Mouse (Mus musculus) myocyte (in vitro differentiated cells): ENCODE measurements around the gene Dhx30.

ENCODE experiments used
- CEBPB ChIP-seq: IDR thresholded peaks from 2 replicates; pipeline ENCODE4 v1.6.1; 2011; ENCODE audit warnings: mild to moderate bottlenecking, moderate library complexity; ENCODE audit not compliant: poor library complexity, insufficient read depth, severe bottlenecking
- E2F4 ChIP-seq: IDR thresholded peaks from one replicate; pipeline ENCODE4 v1.6.1; 2011; ENCODE audit warnings: mild to moderate bottlenecking, control low read depth, moderate library complexity; ENCODE audit not compliant: insufficient read depth
- MAX ChIP-seq: IDR thresholded peaks from one replicate; pipeline ENCODE4 v1.6.1; 2011; ENCODE audit warnings: low read depth, mild to moderate bottlenecking, control low read depth
- MYOD1 ChIP-seq, 3 experiments: IDR thresholded peaks; one replicate each; pipeline ENCODE4 v1.6.1; 2011; ENCODE audit warnings: control low read depth in 2 of 3, low read depth in 2 of 3, mild to moderate bottlenecking in 2 of 3, moderate library complexity in 1 of 3; ENCODE audit not compliant: insufficient read length in 2 of 3, control insufficient read depth in 1 of 3
- MYOG ChIP-seq, 3 experiments: IDR thresholded peaks; one replicate each; pipeline ENCODE4 v1.6.1; 2011; ENCODE audit warnings: control low read depth in 2 of 3, low read depth in 2 of 3, mild to moderate bottlenecking in 2 of 3; ENCODE audit not compliant: insufficient read length in 2 of 3, control insufficient read depth in 1 of 3, insufficient read depth in 1 of 3
- POLR2A ChIP-seq: IDR thresholded peaks from one replicate; pipeline ENCODE4 v1.6.1; 2011; ENCODE audit warnings: low read depth, mild to moderate bottlenecking, control low read depth, moderate library complexity; ENCODE audit not compliant: insufficient read length
- POLR2AphosphoS2 ChIP-seq: IDR thresholded peaks from one replicate; pipeline ENCODE4 v1.6.1; 2011; ENCODE audit warnings: low read depth, control low read depth; ENCODE audit not compliant: insufficient read length
- REST ChIP-seq: IDR thresholded peaks from one replicate; pipeline ENCODE4 v1.6.1; 2011; ENCODE audit warnings: mild to moderate bottlenecking, control low read depth, moderate library complexity; ENCODE audit not compliant: insufficient read depth, insufficient read length
- SRF ChIP-seq: IDR thresholded peaks from one replicate; pipeline ENCODE4 v1.6.1; 2011; ENCODE audit warnings: low read depth; ENCODE audit not compliant: control insufficient read depth, insufficient read length
- TCF12 ChIP-seq: IDR thresholded peaks from one replicate; pipeline ENCODE4 v1.6.1; 2011; ENCODE audit warnings: mild to moderate bottlenecking, control low read depth; ENCODE audit not compliant: poor library complexity, insufficient read depth, severe bottlenecking
- TCF3 ChIP-seq: IDR thresholded peaks from one replicate; pipeline ENCODE4 v1.6.1; 2011; ENCODE audit warnings: low read depth, control low read depth; ENCODE audit not compliant: insufficient read length
- USF1 ChIP-seq: IDR thresholded peaks from one replicate; pipeline ENCODE4 v1.6.1; 2011; ENCODE audit warnings: low read depth, mild to moderate bottlenecking, control low read depth, moderate library complexity

GRCm38 (mm10) chr9:110132921-110133320, 15.3 kb upstream of the Dhx30 start:
- TF ChIP-seq E2F4 (no peak), POLR2AphosphoS2 (no peak), POLR2A (no peak), MYOG (IDR thresholded peaks at IDR 0.05; ENCODE audit: control insufficient read depth in 1 of 3, insufficient read depth in 1 of 3, insufficient read length in 2 of 3, low read depth in 2 of 3) (no peak), MYOD1 (IDR thresholded peaks at IDR 0.05; ENCODE audit: control insufficient read depth in 1 of 3, insufficient read length in 2 of 3, low read depth in 2 of 3) (no peak), USF1 (no peak), SRF (no peak), TCF3 (no peak), MAX (no peak), CEBPB (no peak), TCF12 (no peak), REST (no peak)
